Mouse (Mus musculus): ENCODE data around the gene Mief1. TPM values are rescaled to one million over a fixed set of nuclear protein-coding genes. Genes with fewer than 3 reads are reported as not detected.
A peak's percentile ranks its signal among the peaks of the same experiment; 100 is the strongest.

Gene Mief1
- total and polyA plus RNA-seq, 3 experiments = 19.2 to 34.4 (median 20.7) TPM

- Histone ChIP-seq H3K9ac (ENCODE audit: insufficient read depth, low read depth) (no peak overlapping the region), H3K27ac (ENCODE audit: insufficient read depth, low read depth) (no peak overlapping the region), H3K79me2 (replicated peaks; ENCODE audit: control insufficient read depth, extremely low read depth, insufficient read depth, poor library complexity, severe bottlenecking) (no peaks in the 10 kb centered on the region), H3K4me2 (ENCODE audit: insufficient read depth, low read depth, poor library complexity, severe bottlenecking) (no peak overlapping the region), H3K4me3 (replicated peaks in 1 of 3; ENCODE audit: low read depth in 2 of 3, low read length in 2 of 3, poor library complexity in 1 of 3) (no peak overlapping the region), H3K27me3 (replicated peaks) (peaks cover 90% of the 10 kb centered on the region), H3K9me3 (replicated peaks; ENCODE audit: low read length) (no peaks in the 10 kb centered on the region), H3K4me1 (ENCODE audit: control insufficient read depth in 1 of 2, insufficient read depth in 2 of 2) (no peaks in the 10 kb centered on the region), H3K36me3 (replicated peaks in 1 of 2; ENCODE audit: control insufficient read depth in 1 of 2, insufficient read depth in 1 of 2, low read length in 1 of 2) (no peaks in the 10 kb centered on the region)
- TF ChIP-seq TBP (conservative IDR thresholded peaks at IDR 0.05; ENCODE audit: low read depth, low read length) = no peak
- no peak for TF ChIP-seq JUN (IDR thresholded peaks at IDR 0.05; ENCODE audit: insufficient read depth, low read depth, low read length)
- TF ChIP-seq IRF4 (IDR thresholded peaks at IDR 0.05; ENCODE audit: low read depth, low read length) = no peak
- TF ChIP-seq SMC3 (IDR thresholded peaks at IDR 0.05; ENCODE audit: low read depth, low read length) = no peak
- no peak for TF ChIP-seq USF2 (conservative IDR thresholded peaks at IDR 0.05; ENCODE audit: low read depth, low read length)
- dilution Hi-C loops (cut with MboI; ENCODE audit: extremely low pct_ligation_motif_present, extremely low pct_unique_long_range_greater_than_20kb, low sequenced_read_pairs) = no loop called here
- no peak for DNase-seq (ENCODE audit: extremely low read depth)
- in situ Hi-C loops (cut with MboI; ENCODE audit: low pct_ligation_motif_present, low pct_unique_long_range_greater_than_20kb, low sequenced_read_pairs) = no loop called here
Observed at GRCm38 (mm10) chr15:80279053-80279452, 45.2 kb downstream of the Mief1 start.

- no peak overlapping the region for H3K4me3 ChIP-seq (replicated peaks in 1 of 3; ENCODE audit: low read depth in 2 of 3, low read length in 2 of 3, poor library complexity in 1 of 3)
- no peak for DNase-seq (ENCODE audit: extremely low read depth)
- no peaks in the 10 kb centered on the region for H3K36me3 ChIP-seq (replicated peaks in 1 of 2; ENCODE audit: control insufficient read depth in 1 of 2, insufficient read depth in 1 of 2, low read length in 1 of 2)
- H3K9me3 ChIP-seq (replicated peaks; ENCODE audit: low read length) = no peaks in the 10 kb centered on the region
- no peak for TF ChIP-seq KAT2A (IDR thresholded peaks at IDR 0.05; ENCODE audit: insufficient replicate concordance, low read length)
- TF ChIP-seq CTCF (conservative IDR thresholded peaks at IDR 0.05 in 1 of 2, IDR thresholded peaks at IDR 0.05 in 1 of 2; ENCODE audit: low read depth in 2 of 2, low read length in 2 of 2) = peak; percentile 71 to 94
- peak; percentile 67 for TF ChIP-seq SMC3 (IDR thresholded peaks at IDR 0.05; ENCODE audit: low read depth, low read length)
- TF ChIP-seq RAD21 (IDR thresholded peaks at IDR 0.05; ENCODE audit: low read depth, low read length) = peak; percentile 19
- in situ Hi-C loops (cut with MboI; ENCODE audit: low pct_ligation_motif_present, low pct_unique_long_range_greater_than_20kb, low sequenced_read_pairs) = no loop called here
- H3K4me2 ChIP-seq (ENCODE audit: insufficient read depth, low read depth, poor library complexity, severe bottlenecking) = no peak overlapping the region
- no peaks in the 10 kb centered on the region for H3K79me2 ChIP-seq (replicated peaks; ENCODE audit: control insufficient read depth, extremely low read depth, insufficient read depth, poor library complexity, severe bottlenecking)
- H3K27me3 ChIP-seq (replicated peaks) = peaks cover 89% of the 10 kb centered on the region
- no peak overlapping the region for H3K27ac ChIP-seq (ENCODE audit: insufficient read depth, low read depth)
- H3K9ac ChIP-seq (ENCODE audit: insufficient read depth, low read depth) = no peak overlapping the region
- dilution Hi-C loops (cut with MboI; ENCODE audit: extremely low pct_ligation_motif_present, extremely low pct_unique_long_range_greater_than_20kb, low sequenced_read_pairs) = no loop called here
- no peaks in the 10 kb centered on the region for H3K4me1 ChIP-seq (ENCODE audit: control insufficient read depth in 1 of 2, insufficient read depth in 2 of 2)
Observed at GRCm38 (mm10) chr15:80280646-80281045, 46.8 kb downstream of the Mief1 start.

DNA sequence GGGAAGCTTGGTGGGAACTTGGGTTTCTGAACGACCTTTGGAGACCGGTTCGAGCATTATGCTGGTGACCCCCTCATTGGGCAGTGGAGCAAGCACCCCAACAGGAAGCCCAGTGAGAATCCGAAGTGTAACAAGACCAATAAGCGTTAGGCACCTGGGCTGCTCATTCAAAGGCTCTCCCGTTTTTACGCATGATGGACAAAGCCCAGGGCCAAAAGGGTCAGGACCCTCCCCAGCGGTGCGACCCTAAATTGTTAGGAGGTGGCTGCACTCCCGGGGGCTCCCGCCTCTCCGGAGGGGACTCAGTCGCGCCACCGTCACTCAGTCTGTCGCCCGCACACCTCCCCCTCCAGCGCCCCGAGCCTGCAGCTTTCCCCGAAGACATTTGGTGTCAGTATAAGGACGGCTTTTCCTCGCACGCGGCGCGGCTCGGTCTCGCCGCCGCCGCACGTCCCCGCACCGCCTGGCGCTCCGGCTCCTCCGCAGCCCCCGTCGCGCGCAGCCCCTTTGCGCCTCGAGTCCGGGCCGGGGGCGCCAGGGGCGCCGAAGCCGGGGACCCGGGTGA, 53.1 kb downstream of the Mief1 start, which contains the start of gene Cacna1i:
Cacna1i (plus strand) TSS at position 388 of the 565 bp plus-strand sequence.
- Histone ChIP-seq H3K36me3 (replicated peaks in 1 of 2; ENCODE audit: control insufficient read depth in 1 of 2, insufficient read depth in 1 of 2, low read length in 1 of 2) (no peaks in the 10 kb centered on the region), H3K9me3 (replicated peaks; ENCODE audit: low read length) (no peaks in the 10 kb centered on the region), H3K4me3 (replicated peaks in 1 of 3; ENCODE audit: low read depth in 2 of 3, low read length in 2 of 3, poor library complexity in 1 of 3) (no peak within 1 kb of the TSS), H3K4me1 (ENCODE audit: control insufficient read depth in 1 of 2, insufficient read depth in 2 of 2) (peaks cover 0 to 3% of the 10 kb centered on the region in 2 experiments; a peak in 2 of 4 replicates), H3K4me2 (ENCODE audit: insufficient read depth, low read depth, poor library complexity, severe bottlenecking) (no peak within 1 kb of the TSS), H3K79me2 (replicated peaks; ENCODE audit: control insufficient read depth, extremely low read depth, insufficient read depth, poor library complexity, severe bottlenecking) (no peaks in the 10 kb centered on the region), H3K27me3 (replicated peaks) (peaks cover 68% of the 10 kb centered on the region), H3K9ac (ENCODE audit: insufficient read depth, low read depth) (no peak within 1 kb of the TSS), H3K27ac (ENCODE audit: insufficient read depth, low read depth) (no peak within 1 kb of the TSS)
- no peak for TF ChIP-seq ZMIZ1 (IDR thresholded peaks at IDR 0.05; ENCODE audit: low read depth, low read length)
- no peak for TF ChIP-seq NELFE (IDR thresholded peaks at IDR 0.05; ENCODE audit: low read depth, low read length)
- TF ChIP-seq USF2 (conservative IDR thresholded peaks at IDR 0.05; ENCODE audit: low read depth, low read length) = no peak
- no peak for TF ChIP-seq JUN (IDR thresholded peaks at IDR 0.05; ENCODE audit: insufficient read depth, low read depth, low read length)
- no peak for TF ChIP-seq SIN3A (IDR thresholded peaks at IDR 0.05; ENCODE audit: low read length)
- TF ChIP-seq MEF2A (IDR thresholded peaks at IDR 0.05; ENCODE audit: borderline replicate concordance, low read depth, low read length) = no peak
- TF ChIP-seq ETS1 (conservative IDR thresholded peaks at IDR 0.05; ENCODE audit: low read depth, low read length) = no peak
- no peak for TF ChIP-seq MAFK (IDR thresholded peaks at IDR 0.05; ENCODE audit: insufficient replicate concordance, low read length)
- TF ChIP-seq EP300 (IDR thresholded peaks at IDR 0.05; ENCODE audit: low read length) = no peak
- dilution Hi-C loops (cut with MboI; ENCODE audit: extremely low pct_ligation_motif_present, extremely low pct_unique_long_range_greater_than_20kb, low sequenced_read_pairs) = no loop called here
- in situ Hi-C loops (cut with MboI; ENCODE audit: low pct_ligation_motif_present, low pct_unique_long_range_greater_than_20kb, low sequenced_read_pairs) = no loop called here
- DNase-seq (ENCODE audit: extremely low read depth) = no peak
